Mouse (Mus musculus) layer of hippocampus, adult 9-11 months (tissue): Measurements from ENCODE around the gene Ssbp4.

Source experiments
- DNase-seq: peaks from one replicate; pipeline ENCODE4 v3.0.0; 2022

Gene Ssbp4

DNA sequence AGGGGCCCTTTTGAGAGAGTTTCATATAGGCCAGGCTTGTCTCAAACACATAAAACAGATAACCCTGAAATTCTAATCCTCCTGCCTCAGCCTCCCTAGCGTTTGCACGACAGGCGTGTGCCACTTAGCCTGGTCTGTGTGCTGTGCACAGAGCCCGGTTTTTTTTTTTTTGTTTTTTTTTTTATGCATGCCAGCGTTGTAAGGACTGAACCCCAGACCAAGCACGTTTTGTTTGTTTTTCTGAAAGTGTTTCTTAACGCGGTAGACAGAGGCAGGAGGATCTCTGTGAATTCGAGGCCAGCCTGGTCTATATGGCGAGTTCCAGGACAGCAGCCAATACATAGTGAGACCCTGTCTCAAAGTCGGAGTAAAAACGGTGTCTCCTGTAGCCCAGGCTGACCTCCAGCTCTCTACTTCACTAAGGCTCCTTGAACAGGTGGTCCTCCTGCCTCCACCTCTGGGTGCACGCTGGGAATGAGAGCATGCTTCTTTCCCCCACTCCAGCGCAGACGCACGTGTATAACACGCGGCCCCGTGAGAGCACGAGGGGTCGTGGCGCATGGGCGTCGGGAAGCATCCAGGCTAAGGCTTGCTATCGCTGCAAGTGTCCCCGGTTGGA lies at the start of gene Ssbp4:
Ssbp4 (minus strand) TSS at position 124 of the 619 bp plus-strand sequence.
- no peak for DNase-seq

DNA sequence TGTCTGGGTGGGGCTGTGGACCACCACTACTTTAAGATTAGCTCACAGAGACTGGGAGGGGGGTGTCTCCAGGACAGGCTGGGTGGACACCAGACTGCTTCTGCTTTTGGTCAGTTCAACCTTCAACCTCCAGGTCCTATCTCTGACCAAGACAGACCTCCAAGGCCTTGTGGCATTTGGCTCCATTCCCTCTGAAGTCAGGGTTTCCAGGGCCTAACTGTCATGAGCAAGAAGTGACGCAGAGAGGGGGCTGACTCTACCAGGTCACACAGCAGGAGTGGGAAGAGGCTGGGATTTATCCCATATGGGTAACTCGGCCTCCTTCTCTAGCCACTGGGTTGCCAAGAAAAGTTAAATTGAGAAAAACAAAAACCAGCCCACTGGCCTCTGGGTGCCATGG lies 49.1 kb upstream of the Ssbp4 start:
- no peak for DNase-seq

DNA sequence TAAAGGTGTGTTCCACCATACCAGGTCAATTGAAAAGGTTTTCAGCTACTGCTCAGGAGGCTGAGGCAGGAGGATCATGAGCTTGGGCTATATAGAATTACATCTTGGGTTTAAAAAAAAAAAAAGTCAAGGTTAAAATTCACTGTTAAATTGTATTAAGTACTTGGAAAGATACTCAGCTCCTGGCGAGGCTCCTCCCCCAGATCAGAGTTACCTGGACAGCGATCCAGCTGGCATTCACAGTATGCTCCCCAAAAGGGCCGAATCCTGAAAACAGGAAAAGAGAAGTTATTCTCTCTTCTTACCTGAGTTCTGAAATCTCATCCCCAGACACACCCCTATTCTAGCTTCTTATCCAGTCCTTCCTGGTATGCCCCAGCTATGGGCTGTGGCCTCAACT lies 48.5 kb upstream of the Ssbp4 start:
- no peak for DNase-seq

DNA sequence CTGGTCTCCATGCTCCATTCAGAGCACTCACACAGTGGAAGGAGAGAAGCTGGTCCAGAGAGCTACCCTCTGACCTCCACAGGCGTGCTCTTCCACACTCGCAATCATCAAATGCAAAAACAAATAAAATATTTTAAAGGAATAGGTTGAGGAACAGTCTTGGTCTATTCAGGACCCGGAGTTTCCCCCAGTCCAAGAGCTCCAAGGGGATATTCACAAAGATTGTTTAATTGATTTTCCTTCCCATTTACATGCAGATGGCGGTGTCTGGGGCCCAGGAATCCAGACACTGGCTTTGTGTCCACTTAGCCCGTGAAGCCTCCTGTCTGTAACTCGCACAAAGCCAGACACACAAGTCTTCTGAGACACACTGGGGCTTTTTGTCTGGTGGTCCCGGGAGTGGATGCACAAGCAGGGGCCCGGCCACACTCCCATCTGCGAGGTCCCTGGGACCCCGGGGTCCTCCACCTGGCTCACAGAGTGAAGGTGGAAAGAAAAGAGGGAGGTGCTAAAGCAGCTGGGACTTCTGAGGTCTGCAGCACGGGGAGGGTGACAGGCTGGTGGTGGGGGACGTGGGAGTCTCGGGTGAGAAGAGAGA lies 47.6 kb upstream of the Ssbp4 start:
- DNase-seq = no peak

DNA sequence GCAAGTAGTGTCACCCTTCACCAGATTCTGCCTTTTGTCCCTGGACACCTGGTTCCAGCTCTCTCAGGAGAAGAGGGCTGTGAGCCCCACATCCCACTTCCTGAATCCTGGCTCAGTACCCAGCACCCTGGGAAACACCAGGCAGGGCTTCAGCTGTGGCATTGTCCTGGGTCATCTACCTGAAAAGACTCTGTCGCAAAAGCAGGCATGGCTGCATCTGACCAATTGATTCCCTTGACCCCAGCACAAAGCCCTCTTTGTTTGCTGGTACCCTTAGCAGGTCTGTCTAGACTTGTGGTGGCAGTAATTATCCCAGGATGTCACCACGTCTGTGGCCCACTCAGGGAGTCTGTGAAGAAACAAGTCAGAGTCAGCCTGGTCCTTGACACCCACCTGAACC lies 46.8 kb upstream of the Ssbp4 start:
- no peak for DNase-seq

DNA sequence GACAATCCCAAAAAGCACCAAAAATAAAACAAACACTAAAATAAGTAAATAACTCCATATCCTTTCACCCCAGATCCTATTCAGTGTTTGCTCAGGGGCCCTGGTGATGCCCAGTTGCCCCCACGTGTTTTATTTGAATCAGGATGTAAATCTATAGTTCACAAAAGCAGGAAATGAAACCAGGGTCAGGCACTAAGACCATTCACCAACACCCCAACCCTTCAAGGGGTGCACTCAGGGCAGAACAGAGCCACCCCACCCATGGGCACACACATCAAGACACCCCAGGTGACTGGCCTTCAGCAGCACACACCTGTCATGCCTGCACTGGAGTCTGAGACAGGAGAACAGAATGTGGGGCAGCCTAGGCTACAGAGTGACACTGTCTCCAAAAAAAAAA lies 45.4 kb upstream of the Ssbp4 start:
- DNase-seq = no peak

DNA sequence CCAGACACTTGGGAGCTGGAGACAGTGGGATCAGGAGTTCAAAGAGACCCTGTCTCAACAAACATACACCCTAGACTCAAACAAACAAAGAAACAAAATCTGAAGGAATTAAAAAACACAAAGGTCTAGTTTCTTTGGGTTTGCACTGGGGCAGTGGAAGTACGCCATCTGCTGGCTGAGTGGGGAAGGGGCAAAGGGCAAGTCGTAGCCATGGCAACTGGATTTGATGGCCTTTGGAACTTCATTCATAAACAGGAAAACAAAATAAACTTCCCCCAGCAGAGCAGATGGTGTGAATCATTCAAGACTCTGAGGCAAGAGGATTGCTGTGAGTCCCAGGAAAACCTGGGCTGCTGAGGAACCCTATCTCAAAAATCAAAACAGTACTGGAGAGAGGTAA lies 44.6 kb upstream of the Ssbp4 start:
- DNase-seq = no peak

DNA sequence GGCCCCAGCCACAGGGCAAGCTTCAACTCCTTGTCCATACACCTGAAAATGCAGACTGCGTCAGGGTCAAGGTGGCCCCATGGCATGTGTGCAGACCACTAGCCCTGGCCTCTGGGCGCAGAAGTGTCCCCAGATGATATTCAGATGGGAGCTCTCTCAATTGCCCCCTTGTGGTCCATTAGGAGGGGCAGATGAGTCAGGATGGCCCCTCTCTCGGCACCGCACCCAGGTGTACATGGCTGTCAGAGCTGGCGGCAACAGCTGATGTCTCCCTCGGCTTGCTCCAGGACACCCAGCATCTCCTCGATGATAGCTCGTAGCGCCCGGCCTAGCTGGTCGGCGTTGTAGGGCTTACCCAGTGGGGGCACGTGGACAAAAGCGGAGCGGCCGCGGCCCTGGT lies 41.7 kb upstream of the Ssbp4 start:
- DNase-seq = no peak

DNA sequence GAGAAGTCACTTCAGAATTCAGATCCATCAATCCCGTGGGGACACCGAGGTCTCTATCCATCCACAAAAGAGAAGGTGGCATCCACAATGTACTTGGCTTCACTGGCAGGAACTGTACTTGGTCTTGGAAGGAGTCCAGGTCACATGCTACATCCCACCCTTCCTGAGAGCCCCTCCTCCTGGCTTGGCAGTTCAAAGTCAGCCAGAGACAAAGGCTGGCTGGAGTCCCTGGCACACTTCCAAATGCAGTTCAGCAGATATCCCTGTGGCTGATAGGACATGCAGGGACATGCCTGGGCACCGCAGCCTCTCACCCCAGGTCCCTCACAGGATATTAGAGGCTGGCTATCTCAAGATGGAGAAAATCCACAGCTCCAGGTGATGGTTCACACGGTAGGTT lies 40.7 kb upstream of the Ssbp4 start:
- DNase-seq = peak; percentile 61

DNA sequence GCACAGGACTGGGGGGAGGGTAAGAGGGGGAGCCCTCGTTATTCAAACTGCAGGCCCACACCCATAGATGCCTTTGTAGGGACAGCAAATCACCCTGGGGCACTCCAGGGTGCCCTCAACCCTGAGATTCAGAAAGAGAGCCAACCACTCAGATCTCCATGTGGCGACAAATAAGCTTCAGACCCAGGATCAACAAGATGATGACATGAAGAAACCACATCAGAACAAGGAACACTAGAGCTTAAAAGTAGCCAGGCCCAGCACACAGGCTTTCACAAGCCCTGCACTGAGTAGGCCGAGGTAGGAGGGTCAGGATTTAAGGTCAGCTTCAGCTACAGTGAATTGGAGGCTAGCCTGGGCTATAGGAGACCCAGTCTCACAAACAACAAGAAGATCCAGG lies 40.2 kb upstream of the Ssbp4 start:
- DNase-seq = no peak

DNA sequence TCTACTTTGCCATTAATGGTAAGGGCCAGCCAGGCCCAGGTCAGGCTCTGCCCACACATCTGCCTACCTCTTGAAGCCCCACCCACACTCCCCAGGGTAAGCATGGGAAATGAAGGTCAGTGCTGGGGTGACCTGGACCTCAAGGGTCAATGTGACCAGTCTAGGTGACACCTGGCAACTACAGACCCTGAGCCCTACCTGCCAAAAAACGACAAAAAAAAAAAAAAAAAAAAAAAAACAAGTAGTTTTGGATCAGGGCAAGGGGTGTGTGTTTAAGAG lies 39.4 kb upstream of the Ssbp4 start:
- no peak for DNase-seq

DNA sequence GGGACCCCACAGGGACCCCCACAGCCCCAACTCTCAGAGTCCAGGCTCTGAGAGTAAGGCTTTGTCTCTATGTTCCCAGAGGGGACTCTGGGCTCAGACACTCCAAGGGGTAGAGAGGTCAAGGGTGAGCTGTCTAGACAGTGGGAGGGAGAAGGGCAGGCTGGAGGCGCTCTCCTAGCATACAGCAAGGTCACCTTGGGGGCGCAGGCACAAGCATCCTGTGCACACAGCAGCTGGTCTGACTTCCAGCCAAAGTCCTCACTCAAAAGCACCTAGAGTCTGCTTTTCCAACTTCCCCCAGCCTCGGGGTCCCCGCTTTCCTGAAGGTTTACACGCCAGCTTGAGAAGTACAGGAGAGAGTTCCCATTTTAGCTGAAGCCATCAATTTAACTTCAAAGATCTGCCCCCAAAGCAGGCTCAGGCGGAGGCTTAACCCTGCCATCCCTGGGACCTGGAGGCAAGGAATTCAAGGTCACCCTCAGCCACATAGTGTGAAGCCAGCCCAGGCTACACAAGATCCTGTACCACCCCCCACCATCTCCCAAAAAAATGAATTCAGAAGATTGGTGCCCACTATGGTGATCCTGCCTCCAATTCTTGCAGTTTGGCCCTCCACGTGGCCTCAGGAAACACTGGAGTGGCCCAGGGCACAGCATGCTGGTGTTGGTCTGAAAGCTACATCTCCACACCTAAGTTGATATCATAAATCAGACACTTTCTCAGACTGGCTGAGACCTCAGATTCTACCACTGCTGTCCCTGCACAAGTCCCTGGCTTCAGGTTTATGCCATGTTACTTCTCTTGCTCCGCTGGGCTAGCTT lies 38.9 kb upstream of the Ssbp4 start:
- DNase-seq = no peak

DNA sequence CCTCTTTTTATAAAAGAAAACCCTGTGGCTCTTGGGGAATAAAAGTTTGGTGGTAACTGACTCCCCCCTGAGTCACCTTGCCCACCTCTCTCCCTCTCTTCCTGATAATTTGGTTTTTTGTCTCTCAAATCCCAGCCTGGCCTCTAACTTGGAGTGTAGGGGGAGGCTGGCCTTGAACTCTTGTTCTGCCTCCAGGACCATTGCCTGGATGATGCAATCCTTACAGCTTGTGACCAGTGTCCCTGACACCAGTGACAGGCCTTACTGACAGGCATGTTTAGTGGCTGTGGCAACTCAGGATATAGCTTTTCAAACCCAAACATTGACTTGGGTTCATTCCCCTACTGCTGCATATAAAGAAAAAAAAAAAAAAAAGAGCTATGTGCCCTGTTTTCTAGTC lies 38.1 kb upstream of the Ssbp4 start:
- DNase-seq = no peak

DNA sequence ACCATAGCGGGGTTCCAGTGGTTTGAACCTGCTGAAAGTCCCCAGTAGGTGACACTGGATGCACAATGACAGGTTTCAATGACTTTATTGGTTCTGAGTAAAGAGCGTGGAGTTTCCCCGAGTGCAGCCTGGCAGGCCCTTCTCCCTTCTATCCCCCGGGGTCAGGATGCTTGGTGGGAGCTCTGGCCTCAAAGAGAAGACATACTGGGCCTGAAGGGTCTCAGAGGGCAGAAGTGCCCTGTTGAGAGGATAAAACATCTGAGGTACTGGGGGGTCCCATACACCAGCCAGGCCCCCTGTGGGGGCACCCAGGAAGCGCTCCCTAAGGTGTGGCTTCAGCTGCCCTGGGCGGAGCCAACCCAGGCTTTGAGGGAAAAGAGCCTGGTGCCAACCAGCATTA lies 37.7 kb upstream of the Ssbp4 start:
- no peak for DNase-seq

DNA sequence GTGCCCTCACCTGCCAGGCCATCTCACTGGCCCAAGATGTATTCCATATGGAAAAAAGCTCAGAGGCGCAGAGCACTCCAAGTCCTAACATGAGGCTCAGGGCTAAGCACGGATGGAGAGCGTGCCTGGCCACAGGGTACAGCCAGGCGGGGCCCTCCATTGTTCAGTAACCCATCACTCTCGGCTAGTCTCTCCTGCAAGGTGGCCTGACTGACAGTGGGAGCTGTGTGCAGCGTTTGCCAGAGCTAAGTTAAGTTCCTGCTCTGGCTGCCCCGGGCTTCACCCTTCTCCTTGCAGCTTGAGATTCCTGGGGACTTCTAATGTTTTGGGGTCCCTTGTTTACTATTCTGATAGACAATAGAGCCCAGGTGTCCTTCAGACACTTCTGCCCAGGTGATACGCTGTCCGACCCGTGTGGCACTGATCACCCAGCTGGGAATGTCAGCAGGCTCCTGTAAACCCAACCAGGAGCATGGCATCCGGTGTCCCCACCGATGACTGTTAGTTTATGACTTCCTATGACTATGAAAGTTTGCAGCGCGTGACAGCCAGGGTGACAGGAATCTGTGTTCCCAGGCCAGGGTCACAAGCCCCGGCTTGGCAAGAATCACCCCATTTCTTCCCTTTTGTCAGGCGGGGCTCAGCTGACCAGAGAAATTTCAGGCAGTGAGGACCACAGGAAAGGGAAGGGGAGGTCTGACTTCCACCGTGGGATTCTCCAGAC lies 37.0 kb upstream of the Ssbp4 start:
- DNase-seq = no peak

DNA sequence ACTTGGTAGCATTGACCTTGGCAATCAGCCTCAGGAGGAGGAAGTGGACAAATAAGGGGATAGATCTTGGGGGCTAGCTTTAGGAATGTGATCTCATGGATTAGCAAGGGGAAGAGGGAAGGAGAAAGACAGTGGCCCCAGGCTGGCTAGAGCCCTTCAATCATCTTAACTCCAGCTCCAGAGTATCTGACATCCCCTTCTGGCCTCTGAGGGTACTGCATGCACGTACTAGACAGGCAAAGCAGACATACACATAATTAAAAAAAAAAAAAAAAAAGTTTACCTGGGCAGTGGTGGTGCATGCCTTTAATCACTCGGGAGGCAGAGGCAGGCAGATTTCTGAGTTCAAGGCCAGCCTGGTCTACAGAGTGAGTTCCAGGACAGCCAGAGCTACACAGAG lies 35.4 kb upstream of the Ssbp4 start:
- no peak for DNase-seq

DNA sequence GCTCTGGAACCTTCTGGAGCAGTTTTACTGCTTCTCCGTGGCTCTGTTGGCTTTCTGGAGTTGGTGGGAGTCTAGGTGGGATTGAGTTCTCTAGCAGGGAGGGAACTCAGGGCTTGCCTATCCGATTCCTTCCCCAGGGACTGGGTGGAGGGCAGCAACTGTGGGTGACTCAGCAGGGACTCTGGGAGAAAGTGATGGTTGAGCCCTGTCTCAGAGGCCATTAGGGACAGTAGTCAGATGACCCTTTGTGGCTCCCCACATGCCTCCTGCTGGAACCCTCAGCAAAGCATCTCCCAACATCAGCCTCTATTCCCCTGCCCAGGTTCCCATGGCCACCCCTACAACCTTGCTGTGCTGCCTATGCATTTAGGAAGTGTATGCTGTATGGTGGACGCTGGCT lies 34.3 kb upstream of the Ssbp4 start:
- DNase-seq = no peak

DNA sequence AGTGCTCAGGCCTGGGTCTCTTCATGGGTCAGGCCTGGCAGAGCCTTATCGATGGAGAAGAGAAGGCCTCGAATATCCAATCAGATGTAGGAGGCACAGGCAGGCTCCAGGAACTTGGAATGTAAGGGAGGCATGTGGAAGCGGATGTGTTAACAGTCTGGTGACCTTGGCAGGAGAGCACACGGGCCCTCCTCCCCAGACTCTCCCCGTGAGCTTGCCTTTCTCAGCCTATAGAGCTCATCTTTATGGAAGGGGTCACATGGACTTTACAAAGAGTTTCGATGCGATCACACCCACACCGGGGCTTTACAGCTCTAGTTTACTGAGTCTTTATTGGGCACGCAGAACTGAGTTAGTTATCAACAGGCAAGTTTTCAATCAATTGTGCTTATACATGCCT lies 30.1 kb upstream of the Ssbp4 start:
- DNase-seq = no peak

DNA sequence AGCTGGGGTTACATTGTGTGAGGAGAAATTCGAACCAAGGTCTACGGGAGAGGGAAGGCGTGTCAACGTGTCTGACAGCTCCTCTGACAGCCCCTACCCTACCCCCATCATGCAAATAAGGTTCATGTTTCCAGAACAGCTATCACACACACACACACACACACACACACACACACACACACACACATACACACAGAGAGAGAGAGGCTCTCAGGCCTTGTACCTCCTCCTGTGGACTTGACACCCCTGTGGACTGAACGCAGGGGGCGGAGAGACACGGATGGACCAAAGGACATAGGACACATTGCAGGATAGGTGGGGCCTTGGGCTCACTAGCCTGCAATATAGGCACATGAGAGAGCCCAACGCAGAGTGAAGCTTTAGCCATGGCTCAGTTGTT lies 28.2 kb upstream of the Ssbp4 start:
- no peak for DNase-seq

DNA sequence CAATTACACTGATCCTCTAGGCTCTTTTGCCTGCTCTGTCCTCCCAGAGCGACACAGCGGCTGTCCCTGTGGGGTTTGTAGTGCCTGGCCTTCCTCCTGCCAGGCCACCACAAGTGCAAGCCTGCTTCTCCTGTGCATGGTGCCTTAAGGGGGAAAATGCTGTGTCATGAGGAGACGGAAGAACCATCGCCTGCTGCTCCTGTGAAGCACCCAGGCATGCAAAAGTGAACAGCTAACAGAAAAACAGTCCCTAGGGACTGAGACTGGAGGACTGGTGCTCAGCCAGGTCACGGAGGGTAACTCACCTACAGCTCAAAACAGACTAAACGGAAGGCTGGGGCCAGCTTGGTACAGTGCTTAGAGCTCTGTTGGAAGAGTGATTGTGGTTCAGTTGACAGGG lies 26.9 kb upstream of the Ssbp4 start:
- no peak for DNase-seq

DNA sequence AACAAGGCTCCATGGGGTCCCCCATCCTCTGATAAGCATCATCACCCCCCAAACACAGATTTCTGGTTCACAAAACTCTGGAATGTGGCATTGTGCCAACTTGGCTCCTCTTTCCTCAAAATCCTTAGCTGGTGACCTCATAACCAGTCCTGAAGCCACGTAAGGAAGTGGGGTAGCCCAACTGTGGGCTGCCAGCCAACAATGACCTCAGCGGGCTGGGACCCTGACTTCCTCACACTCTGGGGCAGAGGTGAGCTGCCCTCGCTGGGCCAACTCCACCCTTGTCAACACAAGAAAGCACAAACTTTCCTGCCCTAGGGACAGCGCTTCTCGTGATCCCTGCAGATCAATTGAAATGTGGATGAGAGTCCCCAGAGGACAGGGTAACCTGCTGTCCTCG lies 25.4 kb upstream of the Ssbp4 start:
- no peak for DNase-seq

DNA sequence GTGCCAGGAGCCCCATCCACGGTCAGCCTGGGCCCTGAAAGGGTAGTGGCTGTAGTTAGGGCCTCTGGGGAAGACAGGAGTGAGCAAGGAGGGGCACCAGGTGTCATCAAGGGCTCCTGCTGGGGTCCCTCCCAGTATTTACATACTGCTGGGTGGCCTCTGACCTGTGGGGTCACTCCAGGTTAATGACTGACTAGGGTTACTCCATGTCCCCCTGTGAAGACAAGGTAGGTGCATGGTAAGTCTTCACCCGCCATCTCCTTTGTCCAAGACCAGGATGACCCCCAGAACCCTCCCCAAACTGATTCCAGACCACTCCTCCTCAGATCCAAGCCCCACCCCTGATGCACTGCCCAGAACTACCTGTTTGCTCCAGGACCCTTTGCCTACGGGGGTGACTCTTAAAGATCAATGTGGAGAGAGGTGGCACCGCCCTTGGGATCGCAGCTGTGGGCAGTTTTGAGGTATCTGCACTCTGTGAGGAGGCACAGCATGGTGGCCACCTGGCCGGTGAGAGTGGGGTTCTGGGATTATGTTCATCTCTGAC lies 23.7 kb upstream of the Ssbp4 start, which contains the start of gene Gdf15:
Gdf15 (minus strand) TSS at position 111 of the 547 bp plus-strand sequence.
- no peak for DNase-seq

DNA sequence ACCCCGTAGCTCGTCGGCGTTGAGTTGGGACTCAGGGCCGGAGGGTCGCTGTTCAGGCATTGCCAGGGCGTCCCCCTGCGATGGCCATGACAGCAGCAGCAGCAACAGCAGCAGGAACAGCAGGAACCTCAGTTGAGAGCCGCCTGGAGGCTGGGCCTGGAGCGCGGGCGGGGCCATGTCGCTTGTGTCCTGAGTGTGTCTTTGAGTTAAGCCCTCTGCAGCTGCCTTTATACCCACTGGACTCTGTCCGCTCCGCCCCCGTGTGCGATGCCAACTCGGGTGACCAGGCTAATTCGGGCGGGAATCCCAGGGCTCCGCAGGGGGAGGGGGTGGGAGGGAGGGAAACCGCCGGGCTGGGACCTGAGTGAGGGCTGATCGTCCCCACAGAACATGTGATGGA lies 22.8 kb upstream of the Ssbp4 start:
- no peak for DNase-seq
